Mouse (Mus musculus) embryo, embryonic 10 days (tissue): ENCODE measurements around the gene Wwc2.

Experiments used
- DNase-seq: peaks from one replicate; pipeline ENCODE4 v3.0.0-alpha.2; 2015; ENCODE audit warnings: low spot score

Wwc2 gene

DNA sequence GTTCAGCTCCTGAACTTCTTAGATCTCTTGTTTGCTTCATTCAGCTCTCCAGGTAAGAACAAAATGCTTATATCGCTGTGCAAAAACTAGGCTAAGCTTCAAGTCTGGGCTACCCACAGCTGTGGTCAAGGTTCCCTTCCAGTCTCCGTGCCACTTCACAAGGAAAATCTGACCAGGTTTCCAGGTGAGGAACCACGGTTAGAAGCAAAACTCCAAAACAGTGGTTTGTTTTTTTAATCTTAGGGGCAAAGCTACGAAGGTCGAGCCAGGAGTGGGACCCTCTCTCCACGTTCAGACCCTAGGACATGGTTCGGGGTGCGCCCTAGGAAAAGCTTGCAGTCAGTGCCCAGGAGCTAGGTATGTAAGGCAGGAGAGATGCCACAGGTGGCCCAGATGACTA lies 1.5 kb downstream of the Wwc2 start:
- no peak for DNase-seq

DNA sequence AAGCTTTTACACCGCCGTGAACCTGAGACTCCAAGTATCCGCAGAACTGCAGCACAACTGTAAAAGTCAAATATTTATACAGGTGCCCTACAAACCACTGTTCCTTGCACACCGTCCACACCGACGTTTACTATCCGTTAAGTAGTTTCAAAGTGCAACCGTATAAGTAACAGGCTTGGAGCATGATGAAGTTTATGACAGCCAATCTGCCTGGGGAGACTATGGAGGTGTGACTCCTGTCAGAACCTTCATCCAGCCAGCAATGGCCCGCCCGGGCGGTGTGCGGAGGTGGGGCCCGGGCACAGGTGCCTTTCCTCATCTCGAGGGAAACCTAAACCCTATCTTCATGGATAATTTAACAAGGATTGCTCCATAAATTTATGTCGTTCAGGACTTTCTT lies 2.6 kb downstream of the Wwc2 start:
- no peak for DNase-seq

DNA sequence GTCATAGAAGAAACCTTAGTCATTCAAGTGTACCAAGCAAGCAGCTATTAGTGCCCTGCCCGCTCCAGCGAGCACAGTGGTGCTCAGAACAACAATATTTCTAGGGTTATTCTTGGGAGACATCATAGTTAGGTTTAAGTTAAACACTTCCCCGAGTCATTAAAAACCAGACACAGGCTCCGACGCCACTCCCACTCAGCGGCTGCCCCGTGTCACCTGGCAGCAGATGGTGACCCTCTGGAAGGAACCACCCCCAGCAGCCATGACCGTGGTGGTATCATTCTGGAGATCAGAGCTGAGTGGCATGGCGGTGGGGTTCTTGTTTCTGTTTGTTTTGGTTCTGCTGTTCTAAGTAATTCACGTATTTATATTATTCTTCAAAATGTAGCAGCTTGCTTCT lies 5.1 kb downstream of the Wwc2 start:
- no peak for DNase-seq

GRCm38 (mm10) chr8:47985243-47985642 lies 5.5 kb downstream of the Wwc2 start:
- DNase-seq: no peak

- no peak for DNase-seq
These were observed 9.6 kb downstream of the Wwc2 start for GRCm38 (mm10) chr8:47981075-47981474.

DNA sequence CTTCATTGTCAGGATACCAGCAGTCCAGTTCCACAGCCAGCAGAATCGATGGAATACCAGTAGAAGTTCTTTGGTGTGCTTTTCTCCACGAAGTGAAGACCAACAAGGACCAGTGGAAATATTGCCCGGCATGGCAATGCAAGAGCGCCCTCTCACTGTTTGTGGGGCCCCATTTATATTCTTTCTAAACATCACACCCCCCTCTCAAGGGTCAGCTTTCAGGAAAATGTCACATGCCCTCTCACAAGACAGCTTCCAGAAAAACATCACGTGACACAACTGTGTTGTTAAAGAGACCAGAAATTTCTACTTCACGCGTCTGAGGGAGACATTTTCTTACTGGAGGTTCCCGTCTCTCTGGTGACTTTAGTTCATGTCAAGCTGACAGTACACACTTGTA lies 10.8 kb downstream of the Wwc2 start:
- no peak for DNase-seq

- no peak for DNase-seq
These were observed 12.0 kb downstream of the Wwc2 start for GRCm38 (mm10) chr8:47978755-47979154.

GRCm38 (mm10) chr8:47974963-47975314 lies 15.8 kb downstream of the Wwc2 start:
- no peak for DNase-seq

DNA sequence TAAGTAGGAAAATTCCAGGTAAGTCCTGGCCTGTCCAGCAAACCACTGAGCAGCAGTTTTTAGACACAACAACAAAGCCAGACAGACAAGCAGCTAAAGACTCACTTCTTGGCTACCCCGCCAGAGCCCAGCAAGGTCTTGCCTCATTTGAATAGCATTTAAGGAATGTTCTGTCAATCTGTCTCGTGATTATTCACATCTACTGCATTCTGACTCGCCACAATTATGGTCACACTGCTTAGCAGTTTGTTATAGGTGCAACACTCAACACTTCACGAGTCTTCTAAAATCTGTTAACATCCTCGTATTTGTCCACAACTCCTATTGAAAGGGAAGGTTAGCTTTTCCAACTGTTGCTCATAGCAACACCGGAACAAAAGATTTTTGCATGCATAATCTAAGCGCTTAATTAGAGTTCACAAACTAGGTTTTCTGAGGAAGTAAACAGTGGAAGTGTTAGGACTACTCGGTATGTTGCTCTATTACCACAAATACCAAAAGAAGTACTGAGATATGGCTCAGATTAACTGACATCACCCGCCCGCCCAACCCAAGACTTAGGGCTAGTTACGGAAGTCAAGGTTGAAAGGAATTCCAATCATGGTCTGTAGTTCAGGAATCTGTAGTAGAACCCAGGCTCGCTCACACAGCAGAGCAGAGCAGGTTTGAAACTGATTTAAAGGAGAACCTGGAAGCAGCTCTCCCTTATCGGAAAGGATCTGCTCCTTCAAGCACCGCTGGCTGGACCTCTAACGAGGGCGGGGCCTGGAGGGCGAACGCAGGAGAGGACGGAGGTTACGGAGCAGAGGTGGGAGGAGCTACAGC lies 16.4 kb downstream of the Wwc2 start:
- peak; percentile 84 for DNase-seq

- DNase-seq: no peak
These were observed 19.6 kb downstream of the Wwc2 start for GRCm38 (mm10) chr8:47971121-47971520.

- DNase-seq: no peak
These were observed 20.1 kb downstream of the Wwc2 start for GRCm38 (mm10) chr8:47970576-47970975.

DNA sequence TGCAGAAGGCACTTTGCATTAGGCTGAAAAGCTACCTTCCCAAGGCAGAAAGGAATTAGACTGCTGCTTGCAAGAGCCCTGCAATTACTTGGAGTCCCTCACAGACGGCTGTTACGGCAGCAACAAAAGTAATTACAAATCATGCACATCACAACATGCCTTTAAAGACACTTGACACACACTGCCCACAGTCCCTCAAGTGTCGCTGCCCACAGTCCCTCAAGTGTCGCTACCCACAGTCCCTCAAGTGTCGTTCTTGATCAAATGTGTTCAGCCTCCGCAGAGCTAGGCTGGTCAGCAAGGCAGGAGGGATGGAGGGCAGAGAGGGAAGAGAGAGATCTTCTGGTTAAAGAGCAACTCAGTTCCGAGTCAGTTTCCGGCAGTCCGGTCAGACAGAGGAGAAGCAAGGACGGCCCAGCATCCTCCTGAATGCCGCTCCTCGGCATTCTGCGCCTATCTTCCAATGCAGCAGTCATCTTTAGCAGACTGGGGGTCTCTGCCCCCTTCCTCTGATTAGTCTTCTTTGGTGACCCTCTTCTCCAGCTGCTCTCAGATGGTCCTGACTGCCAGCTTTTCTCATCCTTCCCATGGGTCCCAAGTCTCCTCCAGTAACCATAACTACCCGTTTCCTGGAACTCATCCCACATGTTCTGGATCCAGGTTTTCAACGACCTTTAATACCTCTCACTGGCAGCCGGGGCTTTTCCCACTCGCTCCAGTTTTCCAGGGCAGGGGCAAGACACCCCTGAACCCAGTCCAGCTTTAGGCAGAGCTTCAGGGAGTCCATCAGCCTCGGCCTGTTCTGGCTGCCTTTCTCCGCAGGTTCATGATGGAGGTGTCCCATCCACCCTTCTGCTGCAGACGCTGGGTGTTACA lies 23.4 kb downstream of the Wwc2 start:
- no peak for DNase-seq

DNA sequence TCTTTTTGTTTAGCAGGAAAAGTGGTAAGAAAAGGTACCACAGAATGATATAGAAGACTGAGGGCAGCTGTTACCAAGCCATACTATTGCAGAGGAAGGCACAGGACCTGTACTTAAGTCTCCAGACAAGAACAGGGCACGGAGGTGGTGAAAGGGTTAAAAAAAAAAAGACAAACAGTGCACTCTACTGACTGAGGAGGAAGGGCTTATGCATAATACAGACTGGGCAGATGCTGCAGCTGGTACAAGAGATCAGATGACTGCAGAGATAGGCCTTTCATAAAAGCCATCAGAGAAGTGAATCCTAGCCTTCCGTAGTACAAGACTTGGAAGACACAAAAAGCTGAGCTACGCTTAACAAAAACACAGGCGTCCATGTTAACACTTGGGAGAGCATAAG lies 28.2 kb downstream of the Wwc2 start:
- no peak for DNase-seq

GRCm38 (mm10) chr8:47962005-47962404 lies 28.7 kb downstream of the Wwc2 start:
- no peak for DNase-seq

DNA sequence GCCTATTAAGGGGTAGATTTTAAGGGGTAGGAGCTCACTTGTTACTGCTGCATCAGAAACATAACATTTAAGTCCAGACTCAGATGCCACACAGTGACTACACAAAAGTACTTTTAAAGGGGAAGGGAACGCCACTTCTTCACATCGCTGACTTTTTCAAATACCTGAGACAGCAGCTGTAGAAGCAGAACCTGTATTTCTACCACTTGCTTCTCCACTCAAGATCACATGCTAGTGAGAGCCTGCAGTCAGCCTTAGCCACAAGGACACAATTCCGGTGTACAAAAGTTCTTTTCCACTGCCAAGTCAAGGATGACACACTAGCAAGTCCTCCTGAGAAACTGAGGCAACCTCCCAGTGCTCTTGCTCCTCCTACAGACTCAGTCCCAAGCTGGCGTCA lies 33.2 kb downstream of the Wwc2 start:
- no peak for DNase-seq

GRCm38 (mm10) chr8:47951380-47951932 lies 39.3 kb downstream of the Wwc2 start:
- DNase-seq: peak; percentile 49

DNA sequence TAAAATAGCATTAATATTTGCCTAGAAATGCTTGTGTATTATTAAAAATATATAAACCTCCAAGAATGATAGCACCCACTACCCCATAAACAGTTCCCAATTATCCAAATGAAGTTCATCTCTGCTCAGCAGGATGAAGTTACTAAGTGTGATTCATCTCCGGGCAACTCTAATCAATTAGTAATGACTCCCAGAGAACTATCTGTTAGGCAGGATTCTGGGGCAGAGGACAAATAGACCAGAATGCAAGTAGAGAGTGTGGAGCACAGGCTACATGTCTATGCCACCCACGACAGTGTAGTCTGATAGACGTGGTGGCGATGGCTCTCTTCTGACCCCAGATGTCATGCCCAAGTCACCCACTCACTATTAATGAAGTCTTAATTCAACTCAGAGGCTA lies 41.9 kb downstream of the Wwc2 start:
- DNase-seq: no peak

DNA sequence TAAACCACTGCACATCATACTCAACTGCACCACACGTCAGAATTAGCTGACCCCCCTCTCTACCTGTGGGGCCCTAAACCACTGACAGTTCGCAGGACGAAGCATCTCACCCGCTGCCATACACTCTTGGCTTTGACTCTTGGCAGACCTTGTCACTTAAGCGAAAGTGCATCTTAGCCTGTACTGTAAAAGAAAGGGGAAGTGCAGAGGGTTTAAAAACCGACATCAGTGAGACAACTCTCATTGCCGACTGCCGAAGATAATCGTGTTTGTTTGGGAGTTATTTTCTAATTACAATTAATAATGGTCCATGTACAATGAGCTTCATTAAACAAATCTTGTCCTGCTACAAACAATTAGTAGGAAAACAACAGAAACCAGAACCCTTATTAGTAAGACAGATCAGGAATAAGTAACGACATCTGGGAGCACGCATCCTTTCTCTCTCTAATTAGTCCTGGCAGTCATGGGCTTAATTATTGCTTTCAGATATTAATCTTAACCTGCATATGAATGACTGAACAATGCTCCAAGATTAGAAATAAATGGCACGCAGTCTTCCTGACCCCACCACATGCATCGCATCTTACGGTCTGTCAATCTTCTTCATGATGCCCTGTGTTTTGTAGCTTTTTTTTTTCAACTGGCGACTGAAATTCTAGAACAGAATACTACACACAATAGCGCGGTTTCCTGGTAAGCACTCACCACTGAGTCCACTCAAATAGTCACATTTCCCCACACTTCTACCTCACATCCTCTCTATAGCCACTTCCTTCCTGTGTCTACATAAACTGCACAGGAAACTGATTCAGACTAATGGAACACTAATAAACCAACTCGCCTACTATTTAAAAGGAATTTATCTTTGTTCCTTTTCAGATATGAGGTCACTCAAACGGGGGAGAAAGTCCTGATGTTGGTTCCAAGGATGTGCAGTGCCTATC lies 42.8 kb downstream of the Wwc2 start:
- DNase-seq: no peak

- DNase-seq: no peak
These were observed 47.7 kb downstream of the Wwc2 start for GRCm38 (mm10) chr8:47943049-47943448.

- peak; percentile 54 for DNase-seq
These were observed 49.7 kb downstream of the Wwc2 start for GRCm38 (mm10) chr8:47941028-47941427.

GRCm38 (mm10) chr8:47939933-47940870 lies 50.5 kb downstream of the Wwc2 start:
- DNase-seq: no peak
